Mouse (Mus musculus) ES-E14 (cell line): ENCODE data around the gene Dars. TPM values are rescaled to one million over a fixed set of nuclear protein-coding genes. Genes with fewer than 3 reads are reported as not detected.
"Not testable (repeated sequence)": the region's sequence is repeated elsewhere in the genome, so short reads cannot be mapped to it uniquely, and the experiment has no call there.

Experiments
- DNase-seq: peaks from one replicate; pipeline ENCODE4 v3.0.0-alpha.2; 2013; ENCODE audit warnings: low read depth, low spot score
- H3K27ac ChIP-seq: 2 replicates; pipeline ENCODE4 v1.5.1; 2012; ENCODE audit warnings: low read depth, mild to moderate bottlenecking, low read length, moderate library complexity, mixed read lengths; ENCODE audit not compliant: poor library complexity, insufficient read depth, severe bottlenecking
- H3K36me3 ChIP-seq: 2 replicates; pipeline ENCODE4 v1.6.1; 2012; ENCODE audit warnings: mild to moderate bottlenecking, low read length, moderate library complexity, mixed read lengths; ENCODE audit not compliant: control insufficient read depth, poor library complexity, insufficient read depth, severe bottlenecking
- H3K4me1 ChIP-seq, 2 experiments: fragments of 150-350 bp in 1 of 2; sonication (generic) in 1 of 2; 2 replicates each; pipeline ENCODE4 v1.6.1; 2012; ENCODE audit warnings: low read length in 2 of 2, mild to moderate bottlenecking in 1 of 2, mixed read lengths in 1 of 2; ENCODE audit not compliant: control insufficient read depth in 2 of 2, insufficient read depth in 2 of 2, poor library complexity in 1 of 2
- H3K4me3 ChIP-seq, 2 experiments: fragments of 150-350 bp in 1 of 2; sonication (generic) in 1 of 2; 2 replicates each; pipeline ENCODE4 v1.5.1; 2012; ENCODE audit warnings: low read length in 2 of 2, low read depth in 1 of 2, mild to moderate bottlenecking in 1 of 2, mixed read lengths in 1 of 2; ENCODE audit not compliant: insufficient read depth in 1 of 2, poor library complexity in 1 of 2, severe bottlenecking in 1 of 2
- H3K9ac ChIP-seq: 2 replicates; pipeline ENCODE4 v1.6.1; 2012; ENCODE audit warnings: low read depth, mild to moderate bottlenecking, low read length, mixed read lengths; ENCODE audit not compliant: poor library complexity, insufficient read depth, severe bottlenecking
- H3K9me3 ChIP-seq: fragments of 150-350 bp; sonication (generic); 2 replicates; pipeline ENCODE4 v1.6.1; 2012; ENCODE audit warnings: low read depth, mild to moderate bottlenecking, low read length; ENCODE audit not compliant: control insufficient read depth, insufficient read depth
- CHD2 ChIP-seq: IDR thresholded peaks from 2 replicates; pipeline ENCODE4 v1.6.1; 2014; ENCODE audit warnings: mild to moderate bottlenecking, low read depth, low read length, inconsistent platforms
- HCFC1 ChIP-seq: IDR thresholded peaks from 2 replicates; pipeline ENCODE4 v1.6.1; 2012; ENCODE audit warnings: low read length, inconsistent platforms, borderline replicate concordance; ENCODE audit not compliant: insufficient read depth
- MAFK ChIP-seq: IDR thresholded peaks from 2 replicates; pipeline ENCODE4 v1.6.1; 2014; ENCODE audit warnings: mild to moderate bottlenecking, low read depth, low read length, inconsistent platforms; ENCODE audit not compliant: insufficient read depth
- ZC3H11A ChIP-seq: IDR thresholded peaks from 2 replicates; pipeline ENCODE4 v1.6.1; 2012; ENCODE audit warnings: low read depth, mild to moderate bottlenecking, inconsistent platforms, low read length, borderline replicate concordance
- ZNF384 ChIP-seq: IDR thresholded peaks from 2 replicates; pipeline ENCODE4 v1.6.1; 2012; ENCODE audit warnings: low read depth, low read length, inconsistent platforms
- in situ Hi-C, 2 experiments: fragments of 600-800 bp; cut with MboI; formaldehyde crosslinking; loops; one replicate each; pipeline ENCODE4 v1.15.1; 2025; ENCODE audit warnings: low sequenced_read_pairs in 2 of 2, inconsistent platforms in 1 of 2; ENCODE audit not compliant: unreplicated experiment in 2 of 2
- total RNA-seq: library from RNA; depleted of rRNA; stranded (reverse); fragments of 300-350 nt; gene quantifications from 2 replicates; pipeline ENCODE4 v1.2.3, GENCODE M21; 2012

Gene Dars
- total RNA-seq, 1 experiment: 85.9 TPM

DNA sequence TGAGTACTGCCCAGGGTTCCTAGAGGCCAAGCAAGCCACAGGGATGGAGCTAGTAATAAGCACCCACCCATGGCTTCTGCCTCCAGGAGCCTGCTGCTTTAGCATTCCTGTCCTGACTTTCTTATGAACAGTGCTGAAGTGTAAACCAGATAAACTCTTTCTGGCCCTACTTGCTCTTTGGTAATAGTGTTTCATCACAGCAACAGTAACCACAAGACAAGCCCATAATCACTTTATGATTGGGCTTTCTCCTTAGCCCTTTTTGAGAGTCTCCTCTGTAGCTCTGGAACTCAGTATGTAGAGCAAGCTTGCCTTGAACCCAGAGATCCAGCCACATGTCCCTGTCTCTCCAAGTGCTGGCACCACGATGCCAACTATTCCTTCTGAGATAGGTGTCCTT is 86.9 kb downstream of the Dars start:
- no peaks in the 10 kb centered on the region for H3K4me1 ChIP-seq
- H3K27ac ChIP-seq: no peak overlapping the region
- DNase-seq: no peak
- in situ Hi-C loops: no loop called here
- TF ChIP-seq ZNF384: no peak
- TF ChIP-seq CHD2: no peak
- TF ChIP-seq ZC3H11A: no peak
- TF ChIP-seq HCFC1: no peak
- H3K4me3 ChIP-seq: no peak overlapping the region
- H3K36me3 ChIP-seq: peaks cover 23% of the 10 kb centered on the region
- no peaks in the 10 kb centered on the region for H3K9me3 ChIP-seq
- no peak overlapping the region for H3K9ac ChIP-seq

DNA sequence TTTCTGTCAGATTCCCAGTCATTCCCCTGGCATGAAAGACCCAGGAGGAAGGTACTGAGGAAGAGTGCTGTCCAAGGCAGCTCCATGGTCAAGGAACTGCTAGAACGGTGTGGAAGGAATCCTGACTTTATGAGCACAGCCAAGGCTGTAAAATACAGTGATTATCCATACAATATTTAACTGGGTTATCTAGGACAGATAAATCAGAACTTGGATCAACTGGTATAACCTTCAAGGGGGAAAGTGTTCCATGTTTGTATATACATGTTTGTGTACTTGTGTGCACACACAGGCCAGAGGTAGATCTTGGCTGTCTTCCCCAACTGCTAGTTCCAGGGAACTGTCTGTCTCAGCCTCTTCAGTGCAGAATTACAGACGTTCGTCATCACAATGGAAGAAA is 89.0 kb downstream of the Dars start, which contains the start of gene Lct:
Gene Lct (minus strand): TSS at position 101 of the 400 bp plus-strand sequence.
- in situ Hi-C loops: no loop called here
- Histone ChIP-seq H3K4me1 (no peaks in the 10 kb centered on the region; a peak in 1 of 4 replicates), H3K4me3 (no peak within 1 kb of the TSS), H3K9ac (no peak within 1 kb of the TSS), H3K36me3 (peaks cover 11% of the 10 kb centered on the region), H3K27ac (no peak within 1 kb of the TSS), H3K9me3 (no peaks in the 10 kb centered on the region)
- TF ChIP-seq CHD2 (no peak), ZC3H11A (no peak), ZNF384 (no peak), MAFK (no peak), HCFC1 (no peak)
- no peak for DNase-seq

DNA sequence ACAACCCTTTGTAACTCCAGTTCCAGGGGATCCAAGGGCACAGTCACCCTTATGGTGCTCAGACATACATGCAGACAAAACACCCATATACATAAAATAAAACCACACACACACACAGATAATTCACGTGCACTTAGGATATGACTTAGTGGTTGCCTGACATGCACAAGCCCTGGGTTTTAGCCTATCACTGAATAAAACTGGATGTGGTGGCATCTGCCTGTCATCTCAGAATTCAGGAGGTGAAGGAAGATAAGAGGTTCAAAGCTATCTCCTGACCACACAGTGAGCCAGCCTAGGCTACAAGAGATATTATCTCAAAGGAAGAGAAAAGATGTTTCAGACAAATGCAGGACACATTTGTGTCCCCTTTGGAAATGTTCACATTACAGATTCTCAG is 90.0 kb downstream of the Dars start:
- TF ChIP-seq ZNF384: no peak
- TF ChIP-seq ZC3H11A: no peak
- Histone ChIP-seq H3K4me1 (no peaks in the 10 kb centered on the region; a peak in 1 of 4 replicates), H3K27ac (no peak overlapping the region), H3K4me3 (no peak overlapping the region), H3K9ac (no peak overlapping the region), H3K9me3 (no peaks in the 10 kb centered on the region), H3K36me3 (peaks cover 7% of the 10 kb centered on the region)
- DNase-seq: no peak
- in situ Hi-C loops: no loop called here

DNA sequence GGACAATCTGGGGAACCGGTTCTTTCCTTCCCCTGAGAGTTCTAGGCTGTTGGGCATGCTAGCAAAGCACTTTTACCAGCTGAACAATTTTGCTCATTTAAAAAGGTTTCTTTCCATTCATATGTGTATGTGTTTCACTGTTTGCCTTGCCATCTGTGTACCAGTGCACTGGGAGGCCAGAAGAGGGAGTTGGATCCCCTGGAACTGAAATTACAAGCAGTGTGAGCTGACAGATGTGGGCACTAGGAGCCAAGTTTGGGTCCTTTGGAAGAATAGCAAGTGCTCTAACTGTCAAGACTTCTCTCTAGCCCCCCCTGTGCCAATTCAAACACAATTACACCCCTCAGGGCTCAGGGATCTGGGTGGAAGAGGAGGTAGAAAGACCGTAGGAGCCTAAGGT is 92.4 kb downstream of the Dars start:
- H3K9me3 ChIP-seq: no peaks in the 10 kb centered on the region
- in situ Hi-C loops: no loop called here
- TF ChIP-seq HCFC1 (no peak), ZC3H11A (no peak), MAFK (no peak), ZNF384 (no peak), CHD2 (no peak)
- no peak overlapping the region for H3K27ac ChIP-seq
- DNase-seq: no peak
- no peaks in the 10 kb centered on the region for H3K36me3 ChIP-seq
- H3K9ac ChIP-seq: no peak overlapping the region
- H3K4me1 ChIP-seq: no peaks in the 10 kb centered on the region; a peak in 1 of 4 replicates
- no peak overlapping the region for H3K4me3 ChIP-seq

DNA sequence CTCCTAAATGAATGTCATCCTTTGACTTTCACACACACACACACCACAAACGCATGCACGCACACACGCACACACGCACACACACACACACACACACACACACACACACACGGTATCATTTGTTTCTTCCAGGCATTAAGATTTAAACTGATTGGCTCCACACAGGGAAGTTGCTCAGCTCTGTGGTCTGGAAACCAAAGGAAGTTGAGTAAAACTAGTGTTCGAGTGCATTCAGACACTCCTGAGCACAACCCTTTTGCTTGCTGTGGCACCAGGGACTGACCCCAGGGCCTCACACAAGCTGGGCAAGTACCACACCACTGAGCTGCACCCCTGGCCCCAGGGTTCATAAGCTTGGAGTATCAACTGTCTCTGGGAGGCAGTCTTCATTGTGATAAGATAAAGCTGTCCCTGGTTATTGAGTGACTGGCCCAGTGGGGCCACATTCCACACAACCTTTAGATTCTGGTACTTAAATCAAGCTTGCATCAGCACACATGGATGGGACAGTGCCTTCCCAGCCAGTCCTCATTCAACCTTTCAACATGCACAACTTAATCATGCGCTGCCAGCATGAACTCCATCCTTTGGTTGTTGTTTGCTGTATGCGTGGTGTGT is 94.0 kb downstream of the Dars start:
- in situ Hi-C loops: no loop called here
- H3K9me3 ChIP-seq: no peaks in the 10 kb centered on the region
- H3K36me3 ChIP-seq: no peaks in the 10 kb centered on the region
- no peak overlapping the region for H3K27ac ChIP-seq
- no peak for DNase-seq
- no peaks in the 10 kb centered on the region; a peak in 1 of 4 replicates for H3K4me1 ChIP-seq
- H3K9ac ChIP-seq: no peak overlapping the region
- H3K4me3 ChIP-seq: no peak overlapping the region
- TF ChIP-seq MAFK (no peak), CHD2 (no peak), ZNF384 (no peak), ZC3H11A (no peak), HCFC1 (no peak)

DNA sequence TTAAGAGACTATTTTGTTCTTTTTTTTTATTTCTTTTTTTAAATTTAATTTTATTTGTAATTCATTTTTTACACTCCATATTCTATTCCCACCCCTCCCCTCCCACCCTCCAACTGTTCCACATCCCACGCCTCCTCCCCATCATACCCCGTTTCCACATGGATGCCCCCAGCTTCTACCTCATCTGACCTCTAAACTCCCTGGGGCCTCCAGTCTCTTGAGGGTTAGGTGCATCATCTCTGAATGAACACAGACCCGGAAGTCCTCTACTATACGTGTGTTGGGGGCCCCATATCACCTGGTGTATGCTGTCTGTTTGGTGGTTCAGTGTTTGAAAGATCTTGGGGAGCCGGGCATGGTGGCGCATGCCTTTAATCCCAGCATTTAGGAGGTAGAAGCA is 97.9 kb downstream of the Dars start:
- H3K4me1 ChIP-seq, H3K4me3 ChIP-seq, DNase-seq, H3K27ac ChIP-seq, in situ Hi-C loops, H3K36me3 ChIP-seq, H3K9ac ChIP-seq, H3K9me3 ChIP-seq: not testable (repeated sequence)
